Mouse (Mus musculus) right cerebral cortex, postnatal 25 days (tissue): Measurements from ENCODE around the gene Olfr1451.
"Not testable (repeated sequence)": the region's sequence is repeated elsewhere in the genome, so short reads cannot be mapped to it uniquely, and the experiment has no call there.

Experiments used
- DNase-seq: peaks from one replicate; pipeline ENCODE4 v3.0.0; 2022

Olfr1451 gene

DNA sequence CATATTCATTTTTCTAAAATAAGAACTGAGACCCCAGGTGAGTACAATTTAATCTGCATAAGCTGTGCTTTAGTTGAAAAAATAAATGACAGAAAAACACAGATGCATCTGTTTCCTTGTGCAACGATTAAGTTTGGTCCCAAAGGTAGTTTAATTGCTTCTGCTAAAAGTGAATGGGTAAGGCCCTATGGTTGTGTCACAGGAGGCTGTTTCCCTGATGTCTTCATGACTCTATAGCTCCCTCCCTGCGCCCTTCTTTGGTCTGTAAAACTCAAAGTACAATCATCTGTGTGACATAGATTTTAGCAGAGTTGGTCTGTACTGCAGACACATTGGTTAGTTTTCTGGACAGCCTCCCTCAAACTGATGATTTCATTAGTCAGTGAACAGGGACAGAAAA, at the start of gene Olfr1451:
TSS of gene Olfr1451 (plus strand) at position 301 of the 400 bp plus-strand sequence.
- DNase-seq: no peak

DNA sequence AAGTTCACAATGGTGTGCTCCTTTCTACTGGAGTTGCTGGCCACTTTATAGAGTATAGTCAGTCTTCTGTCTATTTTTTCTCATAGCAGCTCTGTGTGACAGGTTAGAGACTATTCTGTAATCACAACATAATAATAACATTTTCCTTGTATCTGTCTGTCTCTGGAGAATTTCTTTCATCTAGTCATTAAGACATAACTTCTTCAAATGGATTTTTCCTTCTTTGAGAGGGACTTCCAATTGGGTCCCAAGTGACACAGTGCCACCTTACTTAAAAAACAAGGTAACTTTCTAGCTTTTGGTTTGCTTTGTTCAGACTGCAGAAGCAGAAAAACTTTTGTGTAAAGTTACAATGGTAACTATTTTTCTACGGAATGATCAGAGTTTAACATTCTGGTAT, 44.9 kb upstream of the Olfr1451 start, which contains the start of gene Olfr1450:
TSS of gene Olfr1450 (plus strand) at position 301 of the 400 bp plus-strand sequence.
- no peak for DNase-seq

DNA sequence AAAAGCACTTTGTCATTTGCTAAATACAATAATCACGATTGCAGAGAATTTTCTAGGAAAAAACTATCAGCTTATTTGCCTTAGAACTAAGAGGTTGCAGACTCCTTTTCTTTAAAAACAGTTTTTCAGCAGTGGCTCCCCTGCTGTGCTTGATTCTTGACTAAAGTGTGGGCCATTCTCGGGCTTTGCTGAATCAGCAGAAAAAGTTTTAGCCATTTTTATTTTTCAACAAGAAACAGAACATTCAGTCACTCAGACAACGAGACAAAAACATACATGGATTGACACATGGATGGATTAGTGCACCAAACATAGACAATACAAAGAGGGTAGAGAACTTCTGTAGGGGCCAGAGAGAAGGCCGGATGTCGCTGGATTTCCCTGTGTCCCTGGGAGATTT, 24.7 kb upstream of the Olfr1451 start:
- not testable (repeated sequence) for DNase-seq

DNA sequence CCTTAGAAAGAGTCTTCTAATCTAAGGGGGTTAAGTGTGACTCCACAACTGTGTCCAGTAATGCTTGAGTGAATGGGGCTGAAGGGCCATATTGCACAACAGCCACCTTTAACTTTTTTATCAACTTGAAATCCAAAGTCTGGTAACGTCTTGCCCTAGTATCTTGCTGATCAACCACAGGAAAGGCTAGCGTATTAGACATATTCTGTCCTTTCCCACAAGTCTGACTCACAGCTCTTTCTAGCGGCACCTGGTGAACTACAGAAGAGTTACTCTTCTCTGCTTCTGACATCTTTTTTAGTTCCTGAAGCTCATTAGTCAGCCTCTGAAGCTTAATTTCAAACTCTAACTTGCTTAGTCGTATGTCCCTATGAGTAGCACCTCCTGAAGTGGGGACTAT, 2.5 kb upstream of the Olfr1451 start:
- not testable (repeated sequence) for DNase-seq

DNA sequence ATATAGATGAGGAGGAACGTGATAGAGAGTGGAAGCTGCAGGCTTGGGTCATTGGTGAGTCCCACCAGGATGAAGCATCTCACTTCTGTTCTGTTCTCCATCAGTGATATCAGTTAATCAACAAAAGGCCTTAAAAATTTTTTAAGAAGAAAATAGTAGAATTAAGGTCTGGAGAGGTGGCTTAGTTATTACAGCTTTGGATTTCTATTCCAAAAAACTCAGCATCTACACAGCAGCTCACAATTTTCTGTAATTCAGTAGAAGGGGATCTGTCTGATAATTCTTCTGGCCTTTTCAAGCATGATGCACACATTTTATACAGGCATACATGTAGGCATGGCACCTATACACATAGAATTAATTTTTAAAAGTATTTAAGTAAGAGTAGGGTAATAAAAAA, 33.4 kb downstream of the Olfr1451 start, which contains the start of gene Olfr1453:
TSS of gene Olfr1453 (minus strand) at position 101 of the 400 bp plus-strand sequence.
- DNase-seq: no peak
